Mouse (Mus musculus) kidney, embryonic 16.5 days (tissue): Measurements from ENCODE around the gene Aig1. TPM values are rescaled to one million over a fixed set of nuclear protein-coding genes. Genes with fewer than 3 reads are reported as not detected.

ENCODE experiments used
- ATAC-seq: fragments of 200-750 bp; cut with Nextera tagmentation; 2 replicates; pipeline ENCODE4 v1.8.0; 2017; ENCODE audit warnings: moderate TSS enrichment; ENCODE audit not compliant: low FRiP score, low TSS enrichment
- H3K27ac ChIP-seq: fragments of 300-500 bp; sonication (generic); 2 replicates; pipeline ENCODE4 v1.5.1; 2014; ENCODE audit warnings: low read length
- H3K27me3 ChIP-seq: fragments of 300-500 bp; sonication (generic); 2 replicates; pipeline ENCODE4 v1.6.1; 2014; ENCODE audit warnings: low read length, control low read depth, mixed read lengths; ENCODE audit not compliant: insufficient read depth
- H3K36me3 ChIP-seq: fragments of 300-500 bp; sonication (generic); 2 replicates; pipeline ENCODE4 v1.6.1; 2014; ENCODE audit warnings: low read length, control low read depth, mixed read lengths; ENCODE audit not compliant: insufficient read depth
- H3K4me1 ChIP-seq: fragments of 300-500 bp; sonication (generic); 2 replicates; pipeline ENCODE4 v1.6.1; 2014; ENCODE audit warnings: low read length, control low read depth, mixed read lengths; ENCODE audit not compliant: insufficient read depth
- H3K4me2 ChIP-seq: fragments of 300-500 bp; sonication (generic); replicated peaks from 2 replicates; pipeline ENCODE4 v1.6.1; 2014; ENCODE audit warnings: low read depth, low read length
- H3K4me3 ChIP-seq: fragments of 300-500 bp; sonication (generic); 2 replicates; pipeline ENCODE4 v1.5.1; 2014; ENCODE audit warnings: mild to moderate bottlenecking, low read length
- H3K9ac ChIP-seq: fragments of 300-500 bp; sonication (generic); replicated peaks from 2 replicates; pipeline ENCODE4 v1.6.1; 2014; ENCODE audit warnings: low read length
- H3K9me3 ChIP-seq: fragments of 300-500 bp; sonication (generic); 2 replicates; pipeline ENCODE4 v1.6.1; 2016; ENCODE audit warnings: low read length, control low read depth
- WGBS: fragments of 180-500 bp; shearing (Covaris S2); extraction: QIAGEN DNeasy Blood & Tissue Kit; methylation state at CpG from one replicate; pipeline ENCODE4 v1.1.7; 2014; 5-methylcytosine and 5-hydroxymethylcytosine counted together
- polyA plus RNA-seq: library from polyadenylated mRNA; unstranded; fragments of >200 nt; fragmentation: Nextera tagmentation; extraction: Ambion mirVana; gene quantifications from 2 replicates; pipeline ENCODE4 v1.2.1, GENCODE M21; 2015

Aig1 gene
- polyA plus RNA-seq, 1 experiment from 2014 or later, result 56.8 TPM

DNA sequence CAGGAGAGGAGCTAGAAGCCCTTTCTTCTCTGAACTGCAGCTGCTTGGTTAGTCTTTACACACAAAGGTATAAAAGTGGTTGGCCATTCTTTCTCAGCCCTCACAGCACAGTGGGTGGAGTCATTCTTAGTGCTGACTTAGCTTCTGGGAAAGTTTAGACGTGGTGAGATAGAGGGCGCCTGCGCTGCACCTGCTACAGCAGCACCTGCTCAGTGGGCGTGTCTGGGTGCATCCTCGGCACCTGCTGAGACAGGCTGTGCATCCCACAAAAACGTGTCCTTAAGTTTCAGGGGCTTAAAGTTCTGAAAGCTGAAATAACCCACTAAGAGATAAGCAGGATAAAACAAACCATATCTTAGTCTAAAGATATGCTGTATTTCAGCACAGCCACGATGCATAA, 227.0 kb downstream of the Aig1 start:
- no peaks in the 10 kb centered on the region for H3K4me1 ChIP-seq
- H3K4me3 ChIP-seq, result no peak overlapping the region
- WGBS, result 19% methylated on average over 7 of the region's 7 CpGs
- no peak overlapping the region for H3K4me2 ChIP-seq
- H3K9me3 ChIP-seq, result no peaks in the 10 kb centered on the region
- H3K36me3 ChIP-seq, result no peaks in the 10 kb centered on the region
- no peak for ATAC-seq
- no peak overlapping the region for H3K9ac ChIP-seq
- H3K27ac ChIP-seq, result no peak overlapping the region
- no peaks in the 10 kb centered on the region for H3K27me3 ChIP-seq

DNA sequence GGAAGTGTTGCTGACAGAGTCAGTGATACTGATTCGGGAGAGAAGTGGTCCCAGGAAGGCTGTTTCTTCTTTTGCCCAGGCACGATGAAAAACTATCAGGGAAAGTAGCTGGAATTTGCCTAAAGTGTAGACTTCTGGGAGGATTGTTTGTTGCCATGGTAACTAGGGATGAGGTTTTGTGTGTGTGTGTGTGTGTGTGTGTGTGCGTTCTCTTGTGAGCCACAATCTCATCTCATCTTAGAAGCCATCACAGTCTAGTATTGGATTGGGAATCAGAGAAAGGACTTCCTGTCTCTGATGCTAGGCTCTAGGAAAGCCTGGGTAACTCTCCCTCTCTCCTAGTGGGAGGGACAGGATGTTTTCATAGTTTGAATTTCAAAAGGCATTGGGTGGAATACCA, 237.0 kb downstream of the Aig1 start:
- Histone ChIP-seq H3K4me2 (no peak overlapping the region), H3K9ac (no peak overlapping the region), H3K27ac (no peak overlapping the region), H3K9me3 (no peaks in the 10 kb centered on the region), H3K27me3 (no peaks in the 10 kb centered on the region), H3K4me3 (no peak overlapping the region), H3K4me1 (peaks cover 4% of the 10 kb centered on the region; the same call in 1 of the 2 replicates), H3K36me3 (no peaks in the 10 kb centered on the region)
- WGBS, result 62% methylated on average over 3 of the region's 3 CpGs
- ATAC-seq, result no peak

GRCm38 (mm10) chr10:13623735-13624134, 245.0 kb downstream of the Aig1 start:
- ATAC-seq, result no peak

DNA sequence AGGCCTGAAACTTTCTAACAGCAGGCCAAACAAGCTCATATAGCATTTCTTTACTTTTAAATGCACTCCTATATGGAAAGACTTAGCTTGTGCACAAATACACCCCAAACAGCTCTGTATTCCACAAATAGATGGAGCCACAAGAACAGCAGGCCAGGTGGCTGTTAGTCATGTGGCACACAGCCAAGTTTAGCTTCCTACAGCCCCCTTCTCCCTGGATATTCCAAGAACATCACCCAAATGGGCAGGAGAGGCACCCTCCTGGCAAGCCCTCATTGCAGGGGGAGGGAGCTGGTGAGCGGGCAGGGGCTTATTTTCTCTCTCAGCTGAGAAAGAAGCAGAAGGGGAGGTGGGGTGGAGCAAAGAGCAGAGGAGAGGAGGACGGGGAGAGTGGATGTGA, 267.9 kb downstream of the Aig1 start:
- no peak overlapping the region for H3K9ac ChIP-seq
- no peaks in the 10 kb centered on the region for H3K27me3 ChIP-seq
- no peak overlapping the region for H3K4me2 ChIP-seq
- no peaks in the 10 kb centered on the region; the same call in 1 of the 2 replicates for H3K9me3 ChIP-seq
- WGBS, result 68% methylated on average over 2 of the region's 2 CpGs
- no peaks in the 10 kb centered on the region for H3K36me3 ChIP-seq
- H3K4me3 ChIP-seq, result no peak overlapping the region
- no peak for ATAC-seq
- H3K27ac ChIP-seq, result no peak overlapping the region
- H3K4me1 ChIP-seq, result 0 out of 2 replicates have a peak, but pooled peaks cover 3% of the 10 kb centered on the region

More at GRCm38 (mm10) chr10:13623735-13624134, 245.0 kb downstream of the Aig1 start:
- no peak overlapping the region for H3K4me3 ChIP-seq
- no peak overlapping the region for H3K27ac ChIP-seq
- H3K9me3 ChIP-seq, result no peaks in the 10 kb centered on the region
- no peak overlapping the region for H3K4me2 ChIP-seq
- no peak overlapping the region for H3K9ac ChIP-seq
- WGBS, result 88% methylated on average over 5 of the region's 5 CpGs
- no peaks in the 10 kb centered on the region for H3K27me3 ChIP-seq
- H3K4me1 ChIP-seq, result no peaks in the 10 kb centered on the region
- no peaks in the 10 kb centered on the region for H3K36me3 ChIP-seq

DNA sequence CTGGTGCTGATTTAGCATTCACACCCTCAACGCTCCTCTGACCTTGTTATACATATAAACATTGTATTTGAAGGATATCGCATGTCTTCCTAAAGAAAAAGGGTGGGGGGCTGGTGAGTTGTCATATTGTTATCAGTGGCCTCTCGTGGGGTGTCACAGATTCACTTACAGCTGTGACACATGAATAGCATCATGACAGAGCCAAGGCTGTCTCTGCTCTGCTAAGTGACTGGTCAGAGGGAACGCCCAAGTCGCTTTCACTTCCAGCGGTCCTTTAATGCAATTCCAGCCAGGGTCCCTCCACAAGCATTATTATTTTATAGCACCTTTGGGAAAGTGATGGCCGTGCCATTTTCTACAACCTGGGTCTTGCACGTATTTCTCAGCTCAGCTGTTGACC, 271.3 kb downstream of the Aig1 start:
- WGBS, result 52% methylated on average over 8 of the region's 8 CpGs
- no peak overlapping the region for H3K4me3 ChIP-seq
- H3K27me3 ChIP-seq, result no peaks in the 10 kb centered on the region
- no peak overlapping the region for H3K4me2 ChIP-seq
- no peaks in the 10 kb centered on the region; the same call in 1 of the 2 replicates for H3K9me3 ChIP-seq
- H3K36me3 ChIP-seq, result no peaks in the 10 kb centered on the region
- H3K4me1 ChIP-seq, result 0 out of 2 replicates have a peak, but pooled peaks cover 3% of the 10 kb centered on the region
- no peak overlapping the region for H3K9ac ChIP-seq
- no peak overlapping the region for H3K27ac ChIP-seq
- ATAC-seq, result no peak

Other genes starting within 250 kb of the Aig1 start
- gene Hivep2, start 97.1 kb upstream of the Aig1 start, polyA plus RNA-seq, result 4.6 and 4.8 TPM in 2 replicates